Mouse (Mus musculus) bone marrow, adult 2 months (tissue): ENCODE results near the gene Snx32.

Experiments used
- CTCF ChIP-seq: fragments of 200-500 bp; IDR thresholded peaks from 2 replicates; pipeline ENCODE4 v1.5.1; 2011; ENCODE audit warnings: low read length, control low read depth; ENCODE audit not compliant: control insufficient read depth, insufficient read depth
- POLR2A ChIP-seq: fragments of 200-500 bp; IDR thresholded peaks from 2 replicates; pipeline ENCODE4 v1.6.1; 2011; ENCODE audit warnings: low read depth, mild to moderate bottlenecking, control low read depth, low read length, borderline replicate concordance; ENCODE audit not compliant: control insufficient read depth

GRCm38 (mm10) chr19:5515840-5516777 is 5.8 kb upstream of the Snx32 start:
- TF ChIP-seq CTCF (no peak), POLR2A (no peak)
